Mouse (Mus musculus): Measurements from ENCODE around the gene Bank1. TPM values are rescaled to one million over a fixed set of nuclear protein-coding genes. Genes with fewer than 3 reads are reported as not detected.

Gene Bank1
- total RNA-seq, 2 experiments from 2014 or later: 0.13 to 0.22 TPM

DNA sequence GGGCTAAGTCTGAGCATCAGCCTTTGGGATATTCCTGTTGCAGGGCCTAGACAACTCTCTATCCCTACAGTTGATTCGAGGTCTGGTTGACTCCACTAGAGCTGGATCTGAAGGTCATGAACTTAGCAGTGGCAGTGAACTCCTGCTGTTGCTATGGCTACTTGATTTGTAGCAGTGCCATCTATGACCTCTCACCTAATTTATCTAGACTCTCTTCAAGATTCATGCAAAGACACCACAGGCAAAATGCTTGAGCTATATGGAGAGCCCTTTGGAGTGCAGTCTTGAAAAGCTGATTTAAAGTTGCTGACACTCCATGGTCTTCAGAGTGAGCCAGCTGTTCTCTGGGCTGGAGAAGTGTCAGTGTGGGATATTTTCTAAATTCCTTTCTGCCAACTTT lies 290.1 kb downstream of the Bank1 start:
- DNase-seq: no peak
- intact Hi-C loops (cut with DNase I): no loop called here

DNA sequence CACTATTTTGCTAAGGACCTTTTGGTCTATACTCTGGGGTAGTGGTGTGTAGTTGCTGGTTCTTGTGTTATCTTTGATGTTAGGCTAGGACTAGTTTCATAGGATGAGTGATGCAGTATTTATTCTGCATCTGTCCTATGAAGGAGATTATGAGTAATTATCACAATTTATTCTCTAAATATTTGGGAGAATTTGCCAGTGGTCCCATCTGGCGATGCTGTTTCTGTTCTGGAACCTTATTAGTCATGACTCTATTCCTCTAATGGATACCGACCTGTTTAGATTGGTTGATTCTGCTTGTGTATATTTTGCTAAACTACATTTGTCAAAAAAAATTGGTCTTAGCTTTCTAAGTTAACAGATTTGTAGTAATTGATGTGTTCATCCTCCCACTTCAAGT lies 301.0 kb downstream of the Bank1 start:
- no peak for DNase-seq
- intact Hi-C loops (cut with DNase I): no loop called here

- intact Hi-C loops (cut with DNase I): no loop called here
- no peak for DNase-seq
Measured at GRCm38 (mm10) chr3:136017517-136017916, 308.3 kb downstream of the Bank1 start.

GRCm38 (mm10) chr3:136010616-136011015 lies 315.2 kb downstream of the Bank1 start:
- intact Hi-C loops (cut with DNase I): no loop called here
- no peak for DNase-seq

DNA sequence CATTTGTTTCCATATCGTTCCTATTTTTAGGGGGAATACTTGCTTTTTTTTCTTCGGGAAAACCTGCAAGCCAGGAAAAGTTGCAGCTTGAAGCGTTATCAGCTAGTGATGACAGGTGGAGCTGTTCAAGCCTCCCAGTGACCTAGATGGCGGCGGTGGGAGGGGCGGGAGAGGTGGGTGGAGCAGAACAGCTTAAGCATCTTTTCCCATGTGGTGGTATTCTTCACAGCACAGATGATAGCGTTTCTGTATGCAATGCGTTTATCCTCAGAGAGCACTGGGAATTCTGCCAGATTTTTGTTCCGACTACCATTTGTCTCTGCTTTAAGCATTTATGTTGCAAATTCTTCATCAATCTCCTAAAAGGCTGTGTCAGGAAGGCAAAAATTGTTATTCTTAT lies 318.0 kb downstream of the Bank1 start:
- no peak for DNase-seq
- intact Hi-C loops (cut with DNase I): no loop called here

GRCm38 (mm10) chr3:136007081-136007828 lies 318.6 kb downstream of the Bank1 start:
- no peak for DNase-seq

More at GRCm38 (mm10) chr3:136007081-136007828, 318.6 kb downstream of the Bank1 start:
- intact Hi-C loops (cut with DNase I): no loop called here
